Mouse (Mus musculus): Measurements from ENCODE around the gene Fyttd1. TPM values are rescaled to one million over a fixed set of nuclear protein-coding genes. Genes with fewer than 3 reads are reported as not detected.

The Fyttd1 gene
- polyA plus RNA-seq, 1 experiment, result 39.8 TPM

DNA sequence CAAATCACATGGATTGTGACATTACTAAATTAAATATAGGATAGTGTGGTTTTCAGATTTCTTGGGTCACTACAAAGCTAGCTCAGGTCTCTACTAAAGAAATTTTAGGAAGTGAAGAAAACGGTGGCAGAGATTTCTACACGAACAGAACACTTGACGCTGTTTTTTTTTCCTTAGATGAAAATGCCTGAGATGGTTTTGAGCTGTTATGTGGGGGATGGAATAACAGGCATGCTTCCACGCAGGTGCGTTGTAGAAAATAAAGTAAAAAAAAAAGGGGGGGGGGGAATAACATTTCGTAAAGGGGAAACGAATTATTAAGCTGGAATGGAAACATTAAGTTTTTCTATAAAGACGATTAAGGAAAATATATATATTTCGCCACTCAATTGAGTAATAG, 469 bp upstream of the Fyttd1 start:
- Histone ChIP-seq H3K36me3 (ENCODE audit: control insufficient read depth, insufficient read depth) (peaks cover 6% of the 10 kb centered on the region), H3K4me3 (peak overlapping the region; percentile 64), H3K4me2 (ENCODE audit: low read depth) (peak overlapping the region; percentile 72), H3K27me3 (ENCODE audit: control insufficient read depth, insufficient read depth, insufficient read length) (no peaks in the 10 kb centered on the region), H3ac (ENCODE audit: control insufficient read depth, insufficient read length) (peak overlapping the region; percentile 74), H3K79me2 (ENCODE audit: control insufficient read depth, insufficient read depth) (peaks cover 42% of the 10 kb centered on the region)
- TF ChIP-seq POLR2AphosphoS2 (IDR thresholded peaks at IDR 0.05; ENCODE audit: insufficient read length, low read depth) (no peak), MYOD1 (IDR thresholded peaks at IDR 0.05; ENCODE audit: control insufficient read depth in 1 of 3, insufficient read length in 2 of 3, low read depth in 2 of 3) (no peak), MAX (IDR thresholded peaks at IDR 0.05; ENCODE audit: low read depth) (no peak), SRF (IDR thresholded peaks at IDR 0.05; ENCODE audit: control insufficient read depth, insufficient read length, low read depth) (no peak), CEBPB (IDR thresholded peaks at IDR 0.05; ENCODE audit: insufficient read depth, poor library complexity, severe bottlenecking) (no peak), MYOG (IDR thresholded peaks at IDR 0.05; ENCODE audit: control insufficient read depth in 1 of 3, insufficient read depth in 1 of 3, insufficient read length in 2 of 3, low read depth in 2 of 3) (no peak), TCF12 (IDR thresholded peaks at IDR 0.05; ENCODE audit: insufficient read depth, poor library complexity, severe bottlenecking) (no peak), TCF3 (IDR thresholded peaks at IDR 0.05; ENCODE audit: insufficient read length, low read depth) (no peak), POLR2A (IDR thresholded peaks at IDR 0.05; ENCODE audit: insufficient read length, low read depth) (no peak), E2F4 (IDR thresholded peaks at IDR 0.05; ENCODE audit: insufficient read depth) (no peak)

DNA sequence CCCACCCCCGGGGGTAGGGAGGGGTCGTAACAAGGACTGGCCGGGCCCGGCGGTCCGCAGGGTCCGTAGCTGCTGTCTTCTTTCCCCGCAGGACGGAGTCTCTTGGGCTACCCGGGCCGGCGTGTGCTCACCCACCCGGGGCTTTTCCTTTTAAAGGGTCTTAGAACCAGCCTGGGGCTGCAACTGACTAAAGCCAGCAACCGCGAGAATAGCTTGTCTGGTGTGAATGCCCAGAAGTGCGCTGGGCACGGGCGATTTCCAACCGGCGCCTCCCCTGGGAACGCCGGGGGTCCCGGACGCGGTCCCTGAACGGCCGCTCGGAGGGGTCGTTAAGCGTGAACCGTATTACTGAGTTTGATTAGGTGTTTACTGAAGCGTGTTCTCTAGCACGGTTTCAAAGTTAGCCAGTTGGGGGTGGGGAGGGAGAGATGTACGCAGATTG, 878 bp downstream of the Fyttd1 start:
- Histone ChIP-seq H3K79me2 (ENCODE audit: control insufficient read depth, insufficient read depth) (peaks cover 55% of the 10 kb centered on the region), H3K36me3 (ENCODE audit: control insufficient read depth, insufficient read depth) (peaks cover 6% of the 10 kb centered on the region), H3K4me3 (peak overlapping the region; percentile 64), H3K27me3 (ENCODE audit: control insufficient read depth, insufficient read depth, insufficient read length) (no peaks in the 10 kb centered on the region), H3K4me2 (ENCODE audit: low read depth) (peak overlapping the region; percentile 71), H3ac (ENCODE audit: control insufficient read depth, insufficient read length) (peak overlapping the region; percentile 74)
- TF ChIP-seq POLR2A (IDR thresholded peaks at IDR 0.05; ENCODE audit: insufficient read length, low read depth) (no peak), SRF (IDR thresholded peaks at IDR 0.05; ENCODE audit: control insufficient read depth, insufficient read length, low read depth) (no peak), E2F4 (IDR thresholded peaks at IDR 0.05; ENCODE audit: insufficient read depth) (no peak), POLR2AphosphoS2 (IDR thresholded peaks at IDR 0.05; ENCODE audit: insufficient read length, low read depth) (no peak), MAX (IDR thresholded peaks at IDR 0.05; ENCODE audit: low read depth) (no peak), CEBPB (IDR thresholded peaks at IDR 0.05; ENCODE audit: insufficient read depth, poor library complexity, severe bottlenecking) (no peak), MYOG (IDR thresholded peaks at IDR 0.05; ENCODE audit: control insufficient read depth in 1 of 3, insufficient read depth in 1 of 3, insufficient read length in 2 of 3, low read depth in 2 of 3) (no peak), USF1 (IDR thresholded peaks at IDR 0.05; ENCODE audit: low read depth) (no peak), MYOD1 (IDR thresholded peaks at IDR 0.05; ENCODE audit: control insufficient read depth in 1 of 3, insufficient read length in 2 of 3, low read depth in 2 of 3) (no peak), REST (IDR thresholded peaks at IDR 0.05; ENCODE audit: insufficient read depth, insufficient read length) (no peak), TCF3 (IDR thresholded peaks at IDR 0.05; ENCODE audit: insufficient read length, low read depth) (no peak), TCF12 (IDR thresholded peaks at IDR 0.05; ENCODE audit: insufficient read depth, poor library complexity, severe bottlenecking) (no peak)

DNA sequence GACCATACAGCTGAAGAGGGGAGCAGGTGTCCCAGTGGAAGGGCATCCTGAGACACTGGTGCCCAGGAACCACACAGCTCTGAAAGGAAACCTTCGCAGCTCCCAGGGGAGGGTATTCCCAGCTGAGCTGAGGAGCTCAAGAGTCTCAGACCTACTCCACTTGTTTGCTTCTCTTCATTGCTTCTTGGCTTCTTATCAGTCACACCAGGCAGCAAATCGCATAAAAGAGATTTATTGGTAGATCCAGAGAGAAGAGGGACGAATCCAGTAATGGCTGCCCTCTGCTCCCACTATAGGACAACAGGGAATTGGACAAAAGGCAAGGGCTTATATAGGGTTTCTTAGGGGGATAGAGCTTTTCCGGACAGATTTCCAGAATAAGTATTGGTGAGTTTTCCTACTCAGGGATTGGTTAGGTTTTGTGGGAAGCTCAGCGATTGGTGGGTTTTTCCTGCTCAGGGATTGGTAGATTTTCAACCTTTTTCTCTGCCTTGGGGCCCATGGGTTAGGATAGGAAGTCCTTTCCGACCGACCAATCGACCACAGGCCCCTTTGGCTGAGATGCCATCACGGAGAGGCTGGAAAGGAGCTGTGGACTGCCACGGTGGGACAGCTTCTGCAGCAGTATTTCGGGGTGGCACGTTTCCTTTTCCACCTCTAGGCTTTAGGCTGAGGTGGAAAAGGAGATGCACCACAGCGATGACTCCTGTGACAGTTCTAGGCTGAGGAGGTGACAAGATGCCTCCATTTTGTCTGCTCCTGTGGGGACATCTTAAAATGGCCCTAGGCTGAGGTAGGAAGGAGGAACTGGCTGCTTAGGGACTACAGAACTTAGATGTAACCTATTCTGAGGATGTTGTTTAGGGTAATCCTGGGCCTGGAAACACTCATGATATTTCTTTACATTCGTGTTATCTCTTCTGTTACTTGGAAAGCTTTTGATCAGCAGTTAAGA, 1.9 kb downstream of the Fyttd1 start:
- Histone ChIP-seq H3K27me3 (ENCODE audit: control insufficient read depth, insufficient read depth, insufficient read length) (no peaks in the 10 kb centered on the region), H3K4me3 (peak overlapping the region; percentile 64), H3K36me3 (ENCODE audit: control insufficient read depth, insufficient read depth) (peaks cover 8% of the 10 kb centered on the region), H3K79me2 (ENCODE audit: control insufficient read depth, insufficient read depth) (peaks cover 64% of the 10 kb centered on the region), H3K4me2 (ENCODE audit: low read depth) (peak overlapping the region; percentile 71), H3ac (ENCODE audit: control insufficient read depth, insufficient read length) (no peak overlapping the region)
- TF ChIP-seq MYOD1 (IDR thresholded peaks at IDR 0.05; ENCODE audit: control insufficient read depth in 1 of 3, insufficient read length in 2 of 3, low read depth in 2 of 3), result no peak
- no peak for TF ChIP-seq TCF3 (IDR thresholded peaks at IDR 0.05; ENCODE audit: insufficient read length, low read depth)
- no peak for TF ChIP-seq POLR2AphosphoS2 (IDR thresholded peaks at IDR 0.05; ENCODE audit: insufficient read length, low read depth)
- no peak for TF ChIP-seq CEBPB (IDR thresholded peaks at IDR 0.05; ENCODE audit: insufficient read depth, poor library complexity, severe bottlenecking)
- TF ChIP-seq TCF12 (IDR thresholded peaks at IDR 0.05; ENCODE audit: insufficient read depth, poor library complexity, severe bottlenecking), result no peak
- no peak for TF ChIP-seq POLR2A (IDR thresholded peaks at IDR 0.05; ENCODE audit: insufficient read length, low read depth)
- TF ChIP-seq USF1 (IDR thresholded peaks at IDR 0.05; ENCODE audit: low read depth), result no peak

DNA sequence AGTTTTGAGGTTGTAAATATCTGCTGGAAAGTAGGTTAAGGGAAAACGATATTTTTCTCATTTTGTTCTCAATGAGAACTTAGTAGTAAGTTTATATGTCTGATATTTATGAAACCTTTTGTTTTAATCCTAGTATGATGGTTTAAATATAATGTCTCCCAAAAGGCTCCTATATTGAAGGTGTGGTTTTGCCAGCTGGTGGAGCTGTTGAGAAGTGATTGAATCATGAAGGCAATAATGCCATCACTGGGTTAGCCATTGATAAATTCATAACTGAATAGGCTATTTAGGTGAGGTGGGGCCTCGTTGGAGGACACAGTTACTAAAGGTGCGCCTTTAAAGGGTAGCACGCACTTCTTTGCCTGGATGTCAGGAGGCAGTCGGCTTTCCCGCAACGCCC, 4.2 kb downstream of the Fyttd1 start:
- H3ac ChIP-seq (ENCODE audit: control insufficient read depth, insufficient read length), result no peak overlapping the region
- H3K4me2 ChIP-seq (ENCODE audit: low read depth), result no peak overlapping the region
- H3K4me3 ChIP-seq, result no peak overlapping the region
- peaks cover 31% of the 10 kb centered on the region for H3K36me3 ChIP-seq (ENCODE audit: control insufficient read depth, insufficient read depth)
- H3K79me2 ChIP-seq (ENCODE audit: control insufficient read depth, insufficient read depth), result peaks cover 65% of the 10 kb centered on the region
- H3K27me3 ChIP-seq (ENCODE audit: control insufficient read depth, insufficient read depth, insufficient read length), result no peaks in the 10 kb centered on the region
- no peak for TF ChIP-seq MAX (IDR thresholded peaks at IDR 0.05; ENCODE audit: low read depth)
- TF ChIP-seq E2F4 (IDR thresholded peaks at IDR 0.05; ENCODE audit: insufficient read depth), result no peak
- TF ChIP-seq MYOD1 (IDR thresholded peaks at IDR 0.05; ENCODE audit: control insufficient read depth in 1 of 3, insufficient read length in 2 of 3, low read depth in 2 of 3), result no peak
- TF ChIP-seq USF1 (IDR thresholded peaks at IDR 0.05; ENCODE audit: low read depth), result no peak
- TF ChIP-seq POLR2AphosphoS2 (IDR thresholded peaks at IDR 0.05; ENCODE audit: insufficient read length, low read depth), result no peak
- no peak for TF ChIP-seq MYOG (IDR thresholded peaks at IDR 0.05; ENCODE audit: control insufficient read depth in 1 of 3, insufficient read depth in 1 of 3, insufficient read length in 2 of 3, low read depth in 2 of 3)
